Mouse (Mus musculus) testis, adult 2 months (tissue): ENCODE results near the gene Cdk8. TPM values are rescaled to one million over a fixed set of nuclear protein-coding genes. Genes with fewer than 3 reads are reported as not detected.

ENCODE experiments used
- H3K27ac ChIP-seq: fragments of 200-500 bp; 2 replicates; pipeline ENCODE4 v1.5.1; 2012; ENCODE audit warnings: low read depth, low read length; ENCODE audit not compliant: control insufficient read depth, insufficient read depth
- H3K27me3 ChIP-seq: fragments of 200-500 bp; 2 replicates; pipeline ENCODE4 v1.6.1; 2012; ENCODE audit warnings: mild to moderate bottlenecking, low read length, moderate library complexity; ENCODE audit not compliant: control insufficient read depth, insufficient read depth
- H3K36me3 ChIP-seq: fragments of 200-500 bp; 2 replicates; pipeline ENCODE4 v1.6.1; 2012; ENCODE audit warnings: mild to moderate bottlenecking, low read length; ENCODE audit not compliant: control insufficient read depth, insufficient read depth
- H3K4me1 ChIP-seq: fragments of 200-500 bp; 2 replicates; pipeline ENCODE4 v1.6.1; 2012; ENCODE audit warnings: low read length; ENCODE audit not compliant: control insufficient read depth, insufficient read depth
- H3K4me3 ChIP-seq: fragments of 200-500 bp; 2 replicates; pipeline ENCODE4 v1.5.1; 2012; ENCODE audit warnings: low read depth, mild to moderate bottlenecking, low read length, moderate library complexity, mixed read lengths; ENCODE audit not compliant: control insufficient read depth
- CTCF ChIP-seq: fragments of 200-500 bp; IDR thresholded peaks from 2 replicates; pipeline ENCODE4 v1.5.1; 2012; ENCODE audit warnings: low read depth, mild to moderate bottlenecking, inconsistent platforms, low read length, moderate library complexity; ENCODE audit not compliant: control insufficient read depth, insufficient read depth, insufficient replicate concordance
- POLR2A ChIP-seq: fragments of 200-500 bp; IDR thresholded peaks from 2 replicates; pipeline ENCODE4 v1.6.1; 2012; ENCODE audit warnings: low read depth, mild to moderate bottlenecking, inconsistent platforms, low read length, moderate library complexity; ENCODE audit not compliant: control insufficient read depth
- polyA plus RNA-seq: library from polyadenylated mRNA; depleted of rRNA; stranded (reverse); fragments of >200 nt; gene quantifications from 2 replicates; pipeline ENCODE4 v1.2.3, GENCODE M21; 2012

Cdk8 gene
- polyA plus RNA-seq, 1 experiment, result 19.1 TPM

GRCm38 (mm10) chr5:146293919-146294700 is 63.1 kb downstream of the Cdk8 start:
- no peak overlapping the region for H3K27ac ChIP-seq

GRCm38 (mm10) chr5:146294834-146295233 is 63.8 kb downstream of the Cdk8 start:
- Histone ChIP-seq H3K4me3 (no peak overlapping the region), H3K4me1 (no peaks in the 10 kb centered on the region), H3K36me3 (no peaks in the 10 kb centered on the region), H3K27me3 (no peaks in the 10 kb centered on the region), H3K27ac (no peak overlapping the region)
- TF ChIP-seq CTCF, result no peak
- TF ChIP-seq POLR2A, result no peak

More at GRCm38 (mm10) chr5:146293919-146294700, 63.1 kb downstream of the Cdk8 start:
- TF ChIP-seq POLR2A (no peak), CTCF (no peak)
- H3K4me3 ChIP-seq, result no peak overlapping the region
- H3K36me3 ChIP-seq, result no peaks in the 10 kb centered on the region
- H3K4me1 ChIP-seq, result no peaks in the 10 kb centered on the region
- no peaks in the 10 kb centered on the region for H3K27me3 ChIP-seq

GRCm38 (mm10) chr5:146298807-146299519 is 67.9 kb downstream of the Cdk8 start:
- Histone ChIP-seq H3K27me3 (no peaks in the 10 kb centered on the region), H3K4me3 (no peak overlapping the region), H3K27ac (no peak overlapping the region), H3K4me1 (no peaks in the 10 kb centered on the region), H3K36me3 (no peaks in the 10 kb centered on the region; the same call in 1 of the 2 replicates)
- TF ChIP-seq CTCF, result no peak
- TF ChIP-seq POLR2A, result no peak

DNA sequence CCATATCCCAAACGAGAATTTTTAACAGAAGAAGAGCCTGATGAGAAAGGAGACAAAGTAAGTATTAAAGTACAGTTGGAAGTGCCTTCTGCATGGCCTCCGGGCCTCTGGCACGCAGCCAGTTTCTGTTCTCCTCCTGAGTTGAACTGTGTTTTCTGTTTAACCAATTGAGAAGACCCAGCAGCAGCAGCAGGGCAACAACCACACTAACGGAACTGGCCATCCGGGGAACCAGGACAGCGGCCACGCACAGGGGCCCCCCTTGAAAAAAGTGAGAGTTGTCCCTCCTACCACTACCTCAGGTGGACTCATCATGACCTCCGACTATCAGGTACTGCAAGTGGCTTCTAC is 68.5 kb downstream of the Cdk8 start:
- TF ChIP-seq POLR2A (no peak), CTCF (no peak)
- no peaks in the 10 kb centered on the region for H3K27me3 ChIP-seq
- H3K36me3 ChIP-seq, result no peaks in the 10 kb centered on the region; the same call in 1 of the 2 replicates
- H3K27ac ChIP-seq, result no peak overlapping the region
- no peaks in the 10 kb centered on the region for H3K4me1 ChIP-seq
- H3K4me3 ChIP-seq, result no peak overlapping the region

GRCm38 (mm10) chr5:146303470-146303869 is 72.4 kb downstream of the Cdk8 start:
- TF ChIP-seq POLR2A, result no peak
- peak; percentile 59; the same call in 1 of the 2 replicates for TF ChIP-seq CTCF
- no peak overlapping the region for H3K4me3 ChIP-seq
- no peaks in the 10 kb centered on the region for H3K27me3 ChIP-seq
- no peak overlapping the region for H3K27ac ChIP-seq
- H3K4me1 ChIP-seq, result no peaks in the 10 kb centered on the region
- H3K36me3 ChIP-seq, result no peaks in the 10 kb centered on the region; the same call in 1 of the 2 replicates

GRCm38 (mm10) chr5:146307046-146307743 is 76.2 kb downstream of the Cdk8 start:
- no peak for TF ChIP-seq POLR2A
- no peak for TF ChIP-seq CTCF
- no peak overlapping the region for H3K4me3 ChIP-seq
- H3K27ac ChIP-seq, result no peak overlapping the region
- H3K4me1 ChIP-seq, result no peaks in the 10 kb centered on the region
- H3K36me3 ChIP-seq, result no peaks in the 10 kb centered on the region
- no peaks in the 10 kb centered on the region for H3K27me3 ChIP-seq

DNA sequence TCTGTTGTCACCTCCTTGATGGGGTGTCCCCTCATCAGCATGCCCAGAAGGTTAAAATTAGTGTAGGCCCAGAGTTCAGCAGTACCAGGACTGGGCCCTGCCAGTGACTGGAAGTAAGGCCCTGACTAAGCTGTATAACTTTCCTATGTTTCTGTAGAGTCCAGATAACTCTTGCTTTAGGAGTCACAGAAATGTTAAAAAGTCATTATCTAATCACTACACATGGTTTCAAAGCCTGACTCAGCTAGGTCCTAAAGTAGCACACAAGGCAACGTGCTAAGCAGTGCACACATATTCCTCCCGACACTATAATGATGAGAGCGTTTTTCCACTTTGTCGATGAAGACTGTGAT is 76.7 kb downstream of the Cdk8 start:
- TF ChIP-seq POLR2A, result no peak
- TF ChIP-seq CTCF, result no peak
- no peaks in the 10 kb centered on the region for H3K36me3 ChIP-seq
- H3K4me3 ChIP-seq, result no peak overlapping the region
- H3K27me3 ChIP-seq, result no peaks in the 10 kb centered on the region
- no peak overlapping the region for H3K27ac ChIP-seq
- no peaks in the 10 kb centered on the region for H3K4me1 ChIP-seq
